Mouse (Mus musculus) intestine, postnatal 0 days (tissue): ENCODE measurements around the gene Ccdc159. TPM values are rescaled to one million over a fixed set of nuclear protein-coding genes. Genes with fewer than 3 reads are reported as not detected.

Source experiments
- ATAC-seq: fragments of 200-750 bp; cut with Nextera tagmentation; 2 replicates; pipeline ENCODE4 v1.8.0; 2017; ENCODE audit warnings: mild to moderate bottlenecking, moderate TSS enrichment, moderate library complexity
- H3K27ac ChIP-seq: fragments of 300-500 bp; sonication (generic); 2 replicates; pipeline ENCODE4 v1.5.1; 2014; ENCODE audit warnings: mild to moderate bottlenecking, low read depth, low read length, moderate library complexity
- H3K27me3 ChIP-seq: fragments of 300-500 bp; sonication (generic); replicated peaks from 2 replicates; pipeline ENCODE4 v1.6.1; 2014; ENCODE audit warnings: low read length, mixed read lengths; ENCODE audit not compliant: control insufficient read depth, insufficient read depth
- H3K36me3 ChIP-seq: fragments of 300-500 bp; sonication (generic); 2 replicates; pipeline ENCODE4 v1.6.1; 2014; ENCODE audit warnings: mild to moderate bottlenecking, moderate library complexity; ENCODE audit not compliant: control insufficient read depth, insufficient read depth
- H3K4me1 ChIP-seq: fragments of 300-500 bp; sonication (generic); replicated peaks from 2 replicates; pipeline ENCODE4 v1.6.1; 2014; ENCODE audit warnings: antibody characterized with exemption, low read length, mixed read lengths; ENCODE audit not compliant: control insufficient read depth, insufficient read depth
- H3K4me2 ChIP-seq: fragments of 300-500 bp; sonication (generic); replicated peaks from 2 replicates; pipeline ENCODE4 v1.6.1; 2014; ENCODE audit warnings: low read depth, mild to moderate bottlenecking, moderate library complexity
- H3K4me3 ChIP-seq: fragments of 300-500 bp; sonication (generic); 2 replicates; pipeline ENCODE4 v1.5.1; 2014; ENCODE audit warnings: low read depth, low read length
- H3K9ac ChIP-seq: fragments of 300-500 bp; sonication (generic); 2 replicates; pipeline ENCODE4 v1.6.1; 2014; ENCODE audit warnings: mild to moderate bottlenecking, low read depth, low read length
- H3K9me3 ChIP-seq: fragments of 300-500 bp; sonication (generic); 2 replicates; pipeline ENCODE4 v1.6.1; 2016; ENCODE audit warnings: mixed run types; ENCODE audit not compliant: control insufficient read depth
- CTCF ChIP-seq: sonication (generic); IDR thresholded peaks from 2 replicates; pipeline ENCODE4 v1.5.1; 2016; ENCODE audit warnings: low read depth, mild to moderate bottlenecking, control low read depth, antibody characterized with exemption, moderate library complexity
- WGBS: fragments of 180-500 bp; shearing (Covaris S2); extraction: QIAGEN DNeasy Blood & Tissue Kit; methylation state at CpG from one replicate; pipeline ENCODE4 v1.1.7; 2014; 5-methylcytosine and 5-hydroxymethylcytosine counted together
- polyA plus RNA-seq: library from polyadenylated mRNA; unstranded; fragments of >200 nt; fragmentation: Nextera tagmentation; extraction: Ambion mirVana; gene quantifications from 2 replicates; pipeline ENCODE4 v1.2.1, GENCODE M21; 2015

Ccdc159 gene
- polyA plus RNA-seq, 1 experiment from 2014 or later, result 0.63 TPM

GRCm38 (mm10) chr9:21937711-21938175 lies 10.5 kb downstream of the Ccdc159 start:
- Histone ChIP-seq H3K36me3 (no peaks in the 10 kb centered on the region; the same call in 1 of the 2 replicates), H3K27me3 (no peaks in the 10 kb centered on the region), H3K4me2 (no peak overlapping the region), H3K4me3 (no peak overlapping the region), H3K9me3 (no peaks in the 10 kb centered on the region), H3K27ac (no peak overlapping the region), H3K4me1 (no peaks in the 10 kb centered on the region), H3K9ac (no peak overlapping the region)
- ATAC-seq, result no peak
- WGBS, result 84% methylated on average over 4 of the region's 4 CpGs
- no peak for TF ChIP-seq CTCF

GRCm38 (mm10) chr9:21938234-21938855 lies 11.1 kb downstream of the Ccdc159 start:
- TF ChIP-seq CTCF, result no peak
- H3K27me3 ChIP-seq, result no peaks in the 10 kb centered on the region

GRCm38 (mm10) chr9:21943046-21943445 lies 15.8 kb downstream of the Ccdc159 start:
- no peak overlapping the region for H3K27ac ChIP-seq
- H3K9me3 ChIP-seq, result no peaks in the 10 kb centered on the region
- H3K9ac ChIP-seq, result no peak overlapping the region
- ATAC-seq, result no peak
- no peak for TF ChIP-seq CTCF
- H3K4me1 ChIP-seq, result no peaks in the 10 kb centered on the region; the same call in 1 of the 2 replicates
- 70% methylated on average over 12 of the region's 12 CpGs for WGBS
- no peak overlapping the region for H3K4me2 ChIP-seq
- peaks cover 5% of the 10 kb centered on the region; the same call in 1 of the 2 replicates for H3K27me3 ChIP-seq
- no peak overlapping the region for H3K4me3 ChIP-seq
- no peaks in the 10 kb centered on the region; the same call in 1 of the 2 replicates for H3K36me3 ChIP-seq

More at GRCm38 (mm10) chr9:21938234-21938855, 11.1 kb downstream of the Ccdc159 start:
- Histone ChIP-seq H3K36me3 (no peaks in the 10 kb centered on the region; the same call in 1 of the 2 replicates), H3K27ac (no peak overlapping the region), H3K4me1 (no peaks in the 10 kb centered on the region), H3K4me2 (no peak overlapping the region), H3K4me3 (no peak overlapping the region), H3K9me3 (no peaks in the 10 kb centered on the region), H3K9ac (no peak overlapping the region)
- WGBS, result 83% methylated on average over 4 of the region's 4 CpGs
- no peak for ATAC-seq

GRCm38 (mm10) chr9:21943638-21944037 lies 16.4 kb downstream of the Ccdc159 start:
- WGBS, result 40% methylated on average over 12 of the region's 12 CpGs
- ATAC-seq, result no peak
- no peaks in the 10 kb centered on the region; the same call in 1 of the 2 replicates for H3K36me3 ChIP-seq
- H3K9ac ChIP-seq, result no peak overlapping the region
- no peak for TF ChIP-seq CTCF
- H3K4me3 ChIP-seq, result no peak overlapping the region
- no peaks in the 10 kb centered on the region for H3K9me3 ChIP-seq
- H3K27ac ChIP-seq, result no peak overlapping the region
- no peaks in the 10 kb centered on the region; the same call in 1 of the 2 replicates for H3K4me1 ChIP-seq
- H3K4me2 ChIP-seq, result no peak overlapping the region
- peaks cover 5% of the 10 kb centered on the region; the same call in 1 of the 2 replicates for H3K27me3 ChIP-seq

GRCm38 (mm10) chr9:21944267-21944666 lies 17.0 kb downstream of the Ccdc159 start:
- 18% methylated on average over 23 of the region's 23 CpGs for WGBS
- no peak overlapping the region for H3K4me2 ChIP-seq
- no peak overlapping the region for H3K4me3 ChIP-seq
- H3K9ac ChIP-seq, result no peak overlapping the region
- no peaks in the 10 kb centered on the region; the same call in 1 of the 2 replicates for H3K4me1 ChIP-seq
- no peak for ATAC-seq
- TF ChIP-seq CTCF, result no peak
- H3K9me3 ChIP-seq, result no peaks in the 10 kb centered on the region
- peaks cover 5% of the 10 kb centered on the region; the same call in 1 of the 2 replicates for H3K27me3 ChIP-seq
- H3K27ac ChIP-seq, result no peak overlapping the region
- H3K36me3 ChIP-seq, result no peaks in the 10 kb centered on the region; the same call in 1 of the 2 replicates

GRCm38 (mm10) chr9:21947540-21948130 lies 20.4 kb downstream of the Ccdc159 start:
- Histone ChIP-seq H3K36me3 (no peaks in the 10 kb centered on the region), H3K27me3 (peaks cover 5% of the 10 kb centered on the region; the same call in 1 of the 2 replicates), H3K4me2 (no peak overlapping the region), H3K4me1 (no peaks in the 10 kb centered on the region; the same call in 1 of the 2 replicates), H3K4me3 (no peak overlapping the region), H3K9me3 (no peaks in the 10 kb centered on the region), H3K27ac (no peak overlapping the region), H3K9ac (no peak overlapping the region)
- no peak for ATAC-seq
- WGBS, result 3% methylated on average over 28 of the region's 28 CpGs
- TF ChIP-seq CTCF, result no peak
